Mouse (Mus musculus) MEL (cell line): ENCODE measurements around the gene Zscan5b. TPM values are rescaled to one million over a fixed set of nuclear protein-coding genes. Genes with fewer than 3 reads are reported as not detected.

Experiments used
- DNase-seq: peaks from one replicate; pipeline ENCODE4 v3.0.0; 2011; ENCODE audit warnings: low read depth, low spot score
- H3K27ac ChIP-seq: 2 replicates; pipeline ENCODE4 v1.5.1; 2012; ENCODE audit warnings: low read depth, mild to moderate bottlenecking, control low read depth, low read length, moderate library complexity; ENCODE audit not compliant: control insufficient read depth
- H3K27me3 ChIP-seq, 2 experiments: fragments of 150-350 bp in 1 of 2; sonication (generic) in 1 of 2; 2 replicates each; pipeline ENCODE4 v1.6.1; 2012; ENCODE audit warnings: low read length in 2 of 2, mild to moderate bottlenecking in 2 of 2, improper control_type of control experiment in 1 of 2, moderate library complexity in 1 of 2; ENCODE audit not compliant: insufficient read depth in 2 of 2, control insufficient read depth in 1 of 2
- H3K36me3 ChIP-seq, 2 experiments: 2 replicates each; pipeline ENCODE4 v1.6.1; 2012 to 2014; ENCODE audit warnings: low read length in 2 of 2, improper control_type of control experiment in 1 of 2, inconsistent platforms in 1 of 2, mild to moderate bottlenecking in 1 of 2; ENCODE audit not compliant: insufficient read depth in 2 of 2, control insufficient read depth in 1 of 2
- H3K4me1 ChIP-seq, 2 experiments: fragments of 150-350 bp in 1 of 2; sonication (generic) in 1 of 2; 2 replicates each; pipeline ENCODE4 v1.6.1; 2012; ENCODE audit warnings: low read length in 2 of 2, improper control_type of control experiment in 1 of 2, mild to moderate bottlenecking in 1 of 2; ENCODE audit not compliant: insufficient read depth in 2 of 2, control insufficient read depth in 1 of 2
- H3K4me3 ChIP-seq, 2 experiments: fragments of 150-350 bp in 1 of 2; sonication (generic) in 1 of 2; 2 replicates each; pipeline ENCODE4 v1.5.1; 2012; ENCODE audit warnings: low read depth in 2 of 2, low read length in 2 of 2, mild to moderate bottlenecking in 2 of 2, moderate library complexity in 2 of 2, control low read depth in 1 of 2, improper control_type of control experiment in 1 of 2; ENCODE audit not compliant: control insufficient read depth in 1 of 2, insufficient read depth in 1 of 2
- H3K79me2 ChIP-seq: 2 replicates; pipeline ENCODE4 v1.6.1; 2012; ENCODE audit warnings: mild to moderate bottlenecking, low read length, moderate library complexity; ENCODE audit not compliant: control insufficient read depth, poor library complexity, insufficient read depth
- H3K9ac ChIP-seq: 2 replicates; pipeline ENCODE4 v1.6.1; 2012; ENCODE audit warnings: low read depth, mild to moderate bottlenecking, control low read depth, low read length, moderate library complexity; ENCODE audit not compliant: control insufficient read depth, poor library complexity, severe bottlenecking
- H3K9me3 ChIP-seq: fragments of 150-350 bp; sonication (generic); replicated peaks from 2 replicates; pipeline ENCODE4 v1.6.1; 2012; ENCODE audit warnings: mild to moderate bottlenecking, low read length, improper control_type of control experiment, moderate library complexity; ENCODE audit not compliant: insufficient read depth
- BHLHE40 ChIP-seq: IDR thresholded peaks from 2 replicates; pipeline ENCODE4 v1.6.1; 2012; ENCODE audit warnings: low read depth, mild to moderate bottlenecking, inconsistent platforms, low read length, improper control_type of control experiment, borderline replicate concordance
- CHD2 ChIP-seq: IDR thresholded peaks from 2 replicates; pipeline ENCODE4 v1.6.1; 2011; ENCODE audit warnings: low read length, improper control_type of control experiment
- GATA1 ChIP-seq: IDR thresholded peaks from 2 replicates; pipeline ENCODE4 v1.6.1; 2011; ENCODE audit warnings: low read depth, low read length, improper control_type of control experiment
- HCFC1 ChIP-seq: IDR thresholded peaks from 2 replicates; pipeline ENCODE4 v1.6.1; 2012; ENCODE audit warnings: low read depth, mild to moderate bottlenecking, inconsistent platforms, low read length, improper control_type of control experiment, moderate library complexity
- JUND ChIP-seq: IDR thresholded peaks from 2 replicates; pipeline ENCODE4 v1.6.1; 2011; ENCODE audit warnings: low read depth, mild to moderate bottlenecking, improper control_type of control experiment, low read length
- MAFK ChIP-seq: IDR thresholded peaks from 2 replicates; pipeline ENCODE4 v1.6.1; 2011; ENCODE audit warnings: low read depth, mild to moderate bottlenecking, low read length, improper control_type of control experiment, borderline replicate concordance
- MYB ChIP-seq: IDR thresholded peaks from 2 replicates; pipeline ENCODE4 v1.6.1; 2011; ENCODE audit warnings: mild to moderate bottlenecking, low read depth, low read length, improper control_type of control experiment
- MYC ChIP-seq: IDR thresholded peaks from 2 replicates; pipeline ENCODE4 v1.6.1; 2011; ENCODE audit warnings: low read depth, mild to moderate bottlenecking, low read length, improper control_type of control experiment, moderate library complexity
- POLR2AphosphoS2 ChIP-seq: IDR thresholded peaks from 2 replicates; pipeline ENCODE4 v1.6.1; 2011; ENCODE audit warnings: low read length, improper control_type of control experiment
- RCOR1 ChIP-seq: IDR thresholded peaks from 2 replicates; pipeline ENCODE4 v1.6.1; 2012; ENCODE audit warnings: low read depth, mild to moderate bottlenecking, inconsistent platforms, low read length, improper control_type of control experiment
- TAL1 ChIP-seq: IDR thresholded peaks from 2 replicates; pipeline ENCODE4 v1.6.1; 2012; ENCODE audit warnings: mild to moderate bottlenecking, inconsistent platforms, low read length, moderate library complexity, mixed read lengths
- UBTF ChIP-seq: IDR thresholded peaks from 2 replicates; pipeline ENCODE4 v1.6.1; 2012; ENCODE audit warnings: low read depth, mild to moderate bottlenecking, inconsistent platforms, low read length, improper control_type of control experiment, moderate library complexity, borderline replicate concordance; ENCODE audit not compliant: insufficient read depth
- USF2 ChIP-seq, 2 experiments: IDR thresholded peaks; 2 replicates each; pipeline ENCODE4 v1.6.1; 2011 to 2012; ENCODE audit warnings: improper control_type of control experiment in 2 of 2, low read length in 2 of 2, borderline replicate concordance in 1 of 2, inconsistent platforms in 1 of 2, low read depth in 1 of 2, mild to moderate bottlenecking in 1 of 2; ENCODE audit not compliant: insufficient read depth in 1 of 2
- ZC3H11A ChIP-seq: IDR thresholded peaks from 2 replicates; pipeline ENCODE4 v1.6.1; 2012; ENCODE audit warnings: low read depth, mild to moderate bottlenecking, inconsistent platforms, low read length, improper control_type of control experiment
- ZKSCAN1 ChIP-seq: IDR thresholded peaks from 2 replicates; pipeline ENCODE4 v1.6.1; 2012; ENCODE audit warnings: low read depth, mild to moderate bottlenecking, inconsistent platforms, low read length, improper control_type of control experiment, moderate library complexity
- polyA plus RNA-seq, 2 experiments: library from polyadenylated mRNA; stranded (reverse) in 1 of 2; unstranded in 1 of 2; fragments of >175 nt in 1 of 2; fragments of >200 nt in 1 of 2; gene quantifications; 2 replicates each; pipeline versions ENCODE4 v1.2.1 to v1.2.4; 2012; ENCODE audit warnings: low replicate concordance in 2 of 2, low read depth in 1 of 2; ENCODE audit not compliant: insufficient read length in 2 of 2, insufficient read depth in 1 of 2, missing spikeins in 1 of 2
- total RNA-seq: library from RNA; depleted of rRNA; stranded (reverse); fragments of 300-350 nt; gene quantifications from 2 replicates; pipeline ENCODE4 v1.2.3, GENCODE M21; 2012

Zscan5b gene
- total and polyA plus RNA-seq, 3 experiments, result not detected

- no peaks in the 10 kb centered on the region for H3K9me3 ChIP-seq
- H3K27me3 ChIP-seq, result no peaks in the 10 kb centered on the region
- no peak overlapping the region for H3K27ac ChIP-seq
- DNase-seq, result no peak
- TF ChIP-seq TAL1 (no peak), ZKSCAN1 (no peak), MYB (no peak), CHD2 (no peak), RCOR1 (no peak), USF2 (IDR thresholded peaks at IDR 0.05; ENCODE audit: borderline replicate concordance in 1 of 2, insufficient read depth in 1 of 2, low read depth in 1 of 2, low read length in 2 of 2) (no peak), POLR2AphosphoS2 (no peak), HCFC1 (no peak)
- no peaks in the 10 kb centered on the region for H3K4me1 ChIP-seq
- no peaks in the 10 kb centered on the region for H3K79me2 ChIP-seq
- H3K9ac ChIP-seq, result no peak overlapping the region
- H3K36me3 ChIP-seq, result no peaks in the 10 kb centered on the region
- H3K4me3 ChIP-seq, result no peak overlapping the region
Observed at GRCm38 (mm10) chr7:6244361-6245292, 22.5 kb downstream of the Zscan5b start.

GRCm38 (mm10) chr7:6252410-6252809 lies 30.3 kb downstream of the Zscan5b start, which contains the start of gene Epp13:
Gene Epp13 (plus strand): TSS chr7:6252710.
- no peak for TF ChIP-seq GATA1
- no peak for TF ChIP-seq HCFC1
- no peak for TF ChIP-seq JUND
- TF ChIP-seq UBTF, result no peak
- no peak for TF ChIP-seq MYC
- TF ChIP-seq ZC3H11A, result no peak
- no peak for TF ChIP-seq MAFK
- no peak for TF ChIP-seq ZKSCAN1
- no peak for TF ChIP-seq MYB
- no peak for TF ChIP-seq BHLHE40
- H3K9me3 ChIP-seq, result no peaks in the 10 kb centered on the region

More at GRCm38 (mm10) chr7:6252410-6252809, 30.3 kb downstream of the Zscan5b start, which contains the start of gene Epp13:
- Histone ChIP-seq H3K79me2 (no peaks in the 10 kb centered on the region), H3K9ac (no peak within 1 kb of the TSS), H3K4me1 (no peaks in the 10 kb centered on the region), H3K27me3 (no peaks in the 10 kb centered on the region), H3K27ac (no peak within 1 kb of the TSS), H3K4me3 (no peak within 1 kb of the TSS), H3K36me3 (no peaks in the 10 kb centered on the region)
- DNase-seq, result no peak
